Mouse (Mus musculus) hematopoietic multipotent progenitor cell, adult 10-12 weeks (in vitro differentiated cells): ENCODE results near the gene Gpx3. TPM values are rescaled to one million over a fixed set of nuclear protein-coding genes. Genes with fewer than 3 reads are reported as not detected.

Experiments
- polyA plus RNA-seq: library from polyadenylated mRNA; stranded (reverse); fragments of >175 nt; gene quantifications from 2 replicates; pipeline ENCODE4 v1.2.3, GENCODE M21; 2012; ENCODE audit warnings: low replicate concordance

The Gpx3 gene
- polyA plus RNA-seq = 8.4 and 9.6 TPM in 2 replicates

GRCm38 (mm10) chr11:54902333-54903323, at the start of gene Gpx3:
TSS of gene Gpx3 (plus strand) at chr11:54902453.

GRCm38 (mm10) chr11:54860256-54861038, 41.8 kb upstream of the Gpx3 start, which contains the start of gene Lyrm7:
TSS of gene Lyrm7 (minus strand) at chr11:54860916.

GRCm38 (mm10) chr11:54866119-54867048, 35.9 kb upstream of the Gpx3 start, which contains the start of gene Hint1:
TSS of gene Hint1 (plus strand) at chr11:54866383.

Other genes with a start within 250 kb of the Gpx3 start
- 26.5 and 30.5 TPM in 2 replicates for gene Cdc42se2, start 114.8 kb upstream of the Gpx3 start, polyA plus RNA-seq
- gene Lyrm7, start 41.5 kb upstream of the Gpx3 start, polyA plus RNA-seq = 0.09 and 1.3 TPM in 2 replicates
- gene Hint1, start 36.1 kb upstream of the Gpx3 start, polyA plus RNA-seq = 574 and 607 TPM in 2 replicates
- 113 and 142 TPM in 2 replicates for gene Tnip1, start 60.5 kb downstream of the Gpx3 start, polyA plus RNA-seq
- gene Anxa6, start 131.0 kb downstream of the Gpx3 start, polyA plus RNA-seq = 55.4 and 140 TPM in 2 replicates
- 16.3 and 21.5 TPM in 2 replicates for gene Ccdc69, start 175.7 kb downstream of the Gpx3 start, polyA plus RNA-seq
- gene Gm2a, start 195.7 kb downstream of the Gpx3 start, polyA plus RNA-seq = 32.1 and 110 TPM in 2 replicates
- gene Slc36a3, start 249.3 kb downstream of the Gpx3 start, polyA plus RNA-seq = 0.08 and 0.22 TPM in 2 replicates